Mouse (Mus musculus): ENCODE results near the gene Atf7ip.

DNA sequence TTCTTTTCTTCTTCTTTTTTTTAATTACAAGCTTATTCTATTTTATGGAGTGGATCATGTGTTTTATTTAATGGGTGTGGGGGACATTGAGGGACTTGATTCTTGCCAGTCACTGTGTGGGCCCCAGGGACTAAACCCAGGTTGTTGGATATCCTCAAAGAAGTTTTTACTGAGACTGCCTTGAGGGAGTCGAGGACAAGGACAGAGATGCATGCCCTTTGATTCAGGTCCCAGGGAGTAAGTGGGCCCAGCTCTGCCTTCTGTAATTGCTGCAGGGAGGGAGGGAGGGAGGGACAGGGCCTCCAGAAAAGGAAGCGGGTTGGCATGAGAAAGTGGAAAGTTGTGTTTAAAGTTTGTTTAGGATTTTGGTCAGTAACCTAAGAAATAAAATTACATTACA, 23.2 kb downstream of the Atf7ip start:
- no peak for TF ChIP-seq CTCF (IDR thresholded peaks at IDR 0.05; ENCODE audit: low read depth, low read length)
- no peak for TF ChIP-seq POLR2A (IDR thresholded peaks at IDR 0.05; ENCODE audit: insufficient read depth, low read length)
